Mouse (Mus musculus) limb, embryonic 11.5 days (tissue): ENCODE results near the gene Lhpp. TPM values are rescaled to one million over a fixed set of nuclear protein-coding genes. Genes with fewer than 3 reads are reported as not detected.

Experiments
- ATAC-seq: fragments of 200-750 bp; cut with Nextera tagmentation; 2 replicates; pipeline ENCODE4 v1.8.0; 2017; ENCODE audit warnings: low read depth; ENCODE audit not compliant: insufficient number of reproducible peaks, low FRiP score, low TSS enrichment
- DNase-seq: peaks from one replicate; pipeline ENCODE4 v3.0.0-alpha.2; 2015; ENCODE audit warnings: low spot score
- H3K27ac ChIP-seq: fragments of 300-500 bp; sonication (generic); replicated peaks from 2 replicates; pipeline ENCODE4 v1.5.1; 2014; ENCODE audit warnings: low read depth, mild to moderate bottlenecking, low read length
- H3K27me3 ChIP-seq: fragments of 300-500 bp; sonication (generic); 2 replicates; pipeline ENCODE4 v1.6.1; 2014; ENCODE audit warnings: mild to moderate bottlenecking, low read length, mixed read lengths; ENCODE audit not compliant: control insufficient read depth, insufficient read depth
- H3K36me3 ChIP-seq: fragments of 300-500 bp; sonication (generic); 2 replicates; pipeline ENCODE4 v1.6.1; 2014; ENCODE audit warnings: mild to moderate bottlenecking, low read length, moderate library complexity, mixed read lengths; ENCODE audit not compliant: control insufficient read depth, insufficient read depth
- H3K4me1 ChIP-seq: fragments of 300-500 bp; sonication (generic); 2 replicates; pipeline ENCODE4 v1.6.1; 2014; ENCODE audit warnings: low read length, mixed read lengths; ENCODE audit not compliant: control insufficient read depth, insufficient read depth
- H3K4me2 ChIP-seq: fragments of 300-500 bp; sonication (generic); 2 replicates; pipeline ENCODE4 v1.6.1; 2014; ENCODE audit warnings: low read depth, mild to moderate bottlenecking, moderate library complexity; ENCODE audit not compliant: severe bottlenecking
- H3K4me3 ChIP-seq: fragments of 300-500 bp; sonication (generic); 2 replicates; pipeline ENCODE4 v1.5.1; 2014; ENCODE audit warnings: low read depth, low read length
- H3K9ac ChIP-seq: fragments of 300-500 bp; sonication (generic); 2 replicates; pipeline ENCODE4 v1.6.1; 2014; ENCODE audit warnings: mild to moderate bottlenecking, low read length
- H3K9me3 ChIP-seq: fragments of 300-500 bp; sonication (generic); 2 replicates; pipeline ENCODE4 v1.6.1; 2016; ENCODE audit warnings: low read length; ENCODE audit not compliant: control insufficient read depth
- WGBS: fragments of 180-500 bp; shearing (Covaris S2); extraction: QIAGEN DNeasy Blood & Tissue Kit; methylation state at CpG from one replicate; pipeline ENCODE4 v1.1.7; 2014; 5-methylcytosine and 5-hydroxymethylcytosine counted together
- polyA plus RNA-seq: library from polyadenylated mRNA; unstranded; fragments of >200 nt; fragmentation: Nextera tagmentation; extraction: Ambion mirVana; gene quantifications from 2 replicates; pipeline ENCODE4 v1.2.1, GENCODE M21; 2014

Gene Lhpp
- polyA plus RNA-seq, 1 experiment from 2014 or later, result 20.6 TPM

GRCm38 (mm10) chr7:132670863-132671165 is 60.4 kb downstream of the Lhpp start:
- Histone ChIP-seq H3K4me2 (no peak overlapping the region), H3K4me3 (no peak overlapping the region), H3K9ac (no peak overlapping the region), H3K4me1 (no peaks in the 10 kb centered on the region), H3K27me3 (no peaks in the 10 kb centered on the region), H3K36me3 (no peaks in the 10 kb centered on the region), H3K27ac (no peak overlapping the region), H3K9me3 (no peaks in the 10 kb centered on the region)
- no peak for DNase-seq
- no peak for ATAC-seq
- WGBS, result 96% methylated on average over 3 of the region's 3 CpGs

GRCm38 (mm10) chr7:132672481-132672959 is 62.1 kb downstream of the Lhpp start:
- DNase-seq (no peak), ATAC-seq (no peak)
- Histone ChIP-seq H3K9me3 (no peaks in the 10 kb centered on the region), H3K36me3 (no peaks in the 10 kb centered on the region), H3K4me2 (no peak overlapping the region), H3K4me1 (no peaks in the 10 kb centered on the region), H3K4me3 (no peak overlapping the region), H3K27ac (no peak overlapping the region), H3K27me3 (no peaks in the 10 kb centered on the region), H3K9ac (no peak overlapping the region)
- WGBS, result 74% methylated on average over 7 of the region's 7 CpGs

- Histone ChIP-seq H3K9me3 (no peaks in the 10 kb centered on the region), H3K9ac (no peak overlapping the region), H3K4me1 (no peaks in the 10 kb centered on the region), H3K27ac (no peak overlapping the region), H3K4me2 (no peak overlapping the region), H3K27me3 (no peaks in the 10 kb centered on the region), H3K36me3 (no peaks in the 10 kb centered on the region), H3K4me3 (no peak overlapping the region)
- 65% methylated on average over 17 of the region's 17 CpGs for WGBS
- no peak for ATAC-seq
- peak; percentile 49 for DNase-seq
These were observed 63.7 kb downstream of the Lhpp start for GRCm38 (mm10) chr7:132673931-132674755.

- H3K27ac ChIP-seq, result no peak overlapping the region
- 88% methylated on average over 2 of the region's 2 CpGs for WGBS
These were observed 65.5 kb downstream of the Lhpp start for GRCm38 (mm10) chr7:132675922-132676321.

GRCm38 (mm10) chr7:132679117-132679516 is 68.7 kb downstream of the Lhpp start:
- ATAC-seq (no peak), DNase-seq (no peak)
- H3K27ac ChIP-seq, result no peak overlapping the region
- 69% methylated on average over 4 of the region's 4 CpGs for WGBS
- H3K4me3 ChIP-seq, result no peak overlapping the region
- H3K4me2 ChIP-seq, result no peak overlapping the region
- H3K27me3 ChIP-seq, result no peaks in the 10 kb centered on the region
- no peaks in the 10 kb centered on the region for H3K36me3 ChIP-seq
- no peak overlapping the region for H3K9ac ChIP-seq
- no peaks in the 10 kb centered on the region for H3K9me3 ChIP-seq
- no peaks in the 10 kb centered on the region for H3K4me1 ChIP-seq

More at GRCm38 (mm10) chr7:132675922-132676321, 65.5 kb downstream of the Lhpp start:
- no peak overlapping the region for H3K4me3 ChIP-seq
- H3K4me2 ChIP-seq, result no peak overlapping the region
- no peaks in the 10 kb centered on the region for H3K27me3 ChIP-seq
- ATAC-seq (no peak), DNase-seq (no peak)
- H3K9ac ChIP-seq, result no peak overlapping the region
- no peaks in the 10 kb centered on the region for H3K9me3 ChIP-seq
- no peaks in the 10 kb centered on the region for H3K36me3 ChIP-seq
- no peaks in the 10 kb centered on the region for H3K4me1 ChIP-seq

- Histone ChIP-seq H3K9me3 (no peaks in the 10 kb centered on the region), H3K4me3 (no peak overlapping the region), H3K4me1 (no peaks in the 10 kb centered on the region), H3K27ac (no peak overlapping the region), H3K4me2 (no peak overlapping the region), H3K27me3 (no peaks in the 10 kb centered on the region), H3K9ac (no peak overlapping the region), H3K36me3 (no peaks in the 10 kb centered on the region)
- WGBS, result 85% methylated on average over 6 of the region's 6 CpGs
- no peak for DNase-seq
- no peak for ATAC-seq
These were observed 69.1 kb downstream of the Lhpp start for GRCm38 (mm10) chr7:132679549-132679948.

- no peak for ATAC-seq
- H3K9ac ChIP-seq, result no peak overlapping the region
- DNase-seq, result no peak
- H3K4me3 ChIP-seq, result no peak overlapping the region
- no peaks in the 10 kb centered on the region for H3K9me3 ChIP-seq
- H3K4me2 ChIP-seq, result no peak overlapping the region
- H3K27me3 ChIP-seq, result no peaks in the 10 kb centered on the region
- no peaks in the 10 kb centered on the region for H3K36me3 ChIP-seq
- H3K4me1 ChIP-seq, result no peaks in the 10 kb centered on the region
- 92% methylated on average over 11 of the region's 11 CpGs for WGBS
- no peak overlapping the region for H3K27ac ChIP-seq
These were observed 70.9 kb downstream of the Lhpp start for GRCm38 (mm10) chr7:132681296-132681695.

- WGBS, result 95% methylated on average over 1 of the region's 1 CpGs
These were observed 71.4 kb downstream of the Lhpp start for GRCm38 (mm10) chr7:132681831-132682230.

GRCm38 (mm10) chr7:132682336-132682735 is 71.9 kb downstream of the Lhpp start:
- no peaks in the 10 kb centered on the region for H3K4me1 ChIP-seq
- no peak overlapping the region for H3K27ac ChIP-seq
- no peaks in the 10 kb centered on the region for H3K27me3 ChIP-seq
- no peak overlapping the region for H3K4me3 ChIP-seq
- DNase-seq, result no peak
- no peaks in the 10 kb centered on the region for H3K36me3 ChIP-seq
- H3K9ac ChIP-seq, result no peak overlapping the region
- H3K9me3 ChIP-seq, result no peaks in the 10 kb centered on the region
- no peak overlapping the region for H3K4me2 ChIP-seq
- WGBS, result 87% methylated on average over 3 of the region's 3 CpGs
- ATAC-seq, result no peak

More at GRCm38 (mm10) chr7:132681831-132682230, 71.4 kb downstream of the Lhpp start:
- no peak for ATAC-seq
- Histone ChIP-seq H3K4me3 (no peak overlapping the region), H3K4me2 (no peak overlapping the region), H3K4me1 (no peaks in the 10 kb centered on the region), H3K27me3 (no peaks in the 10 kb centered on the region), H3K27ac (no peak overlapping the region), H3K9ac (no peak overlapping the region), H3K9me3 (no peaks in the 10 kb centered on the region), H3K36me3 (no peaks in the 10 kb centered on the region)
- DNase-seq, result no peak
